Mouse (Mus musculus): ENCODE data around the gene Fra10ac1. TPM values are rescaled to one million over a fixed set of nuclear protein-coding genes. Genes with fewer than 3 reads are reported as not detected.

The Fra10ac1 gene
- polyA plus RNA-seq, 2 experiments: 8.7 to 12.1 TPM

GRCm38 (mm10) chr19:38258651-38259065, 34.7 kb upstream of the Fra10ac1 start:
- DNase-seq (ENCODE audit: low read depth in 3 of 3, low spot score in 3 of 3) (no peak), ATAC-seq (ENCODE audit: insufficient read depth) (no peak)
- WGBS (ENCODE audit: insufficient replicate concordance): 64% methylated on average over 3 of the region's 3 CpGs
- Histone ChIP-seq H3K36me3 (replicated peaks; ENCODE audit: control insufficient read depth, insufficient read depth, low read depth) (no peaks in the 10 kb centered on the region), H3K4me3 (ENCODE audit: insufficient read depth in 1 of 2, low read depth in 2 of 2, low read length in 2 of 2) (no peak overlapping the region), H3K9me3 (ENCODE audit: control insufficient read depth, low read length) (no peaks in the 10 kb centered on the region), H3K9ac (replicated peaks) (no peak overlapping the region), H3K27ac (no peak overlapping the region), H3K4me2 (ENCODE audit: low read depth) (no peak overlapping the region), H3K4me1 (replicated peaks; ENCODE audit: control insufficient read depth in 2 of 2, insufficient read depth in 2 of 2, low read length in 1 of 2) (no peaks in the 10 kb centered on the region), H3K27me3 (ENCODE audit: control insufficient read depth, insufficient read depth, low read length) (peaks cover under 1% of the 10 kb centered on the region)
- TF ChIP-seq EP300 (IDR thresholded peaks at IDR 0.05; ENCODE audit: low read depth) (no peak), CTCF (IDR thresholded peaks at IDR 0.05; ENCODE audit: low read depth) (no peak)

DNA sequence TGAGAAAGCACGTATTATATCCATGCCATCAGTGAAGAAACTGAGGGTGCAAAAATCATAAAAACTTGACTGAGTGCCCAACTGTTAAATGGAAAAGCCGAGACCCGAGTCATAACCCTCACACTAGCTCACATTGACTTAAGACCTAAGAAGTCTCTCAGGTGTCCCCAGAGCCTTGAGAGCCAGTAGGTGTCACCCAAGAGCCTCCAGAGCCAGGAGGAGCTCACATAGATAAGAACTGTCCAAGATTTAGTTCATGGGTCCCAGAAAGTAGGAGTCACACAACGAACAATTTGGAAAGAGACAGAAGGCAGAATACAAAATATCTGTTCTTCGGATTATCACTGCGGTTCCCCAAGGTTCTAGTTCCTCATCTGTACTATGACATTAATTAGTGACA, 29.8 kb upstream of the Fra10ac1 start:
- WGBS (ENCODE audit: insufficient replicate concordance): 40% methylated on average over 6 of the region's 6 CpGs
- Histone ChIP-seq H3K27me3 (ENCODE audit: control insufficient read depth, insufficient read depth, low read length) (no peaks in the 10 kb centered on the region), H3K27ac (no peak overlapping the region), H3K4me2 (ENCODE audit: low read depth) (no peak overlapping the region), H3K9me3 (ENCODE audit: control insufficient read depth, low read length) (no peaks in the 10 kb centered on the region), H3K4me3 (ENCODE audit: insufficient read depth in 1 of 2, low read depth in 2 of 2, low read length in 2 of 2) (no peak overlapping the region), H3K36me3 (replicated peaks; ENCODE audit: control insufficient read depth, insufficient read depth, low read depth) (no peaks in the 10 kb centered on the region), H3K9ac (replicated peaks) (no peak overlapping the region), H3K4me1 (replicated peaks; ENCODE audit: control insufficient read depth in 2 of 2, insufficient read depth in 2 of 2, low read length in 1 of 2) (0 out of 4 replicates have a peak, but pooled peaks cover 0 to 2% of the 10 kb centered on the region in 2 experiments)
- ATAC-seq (ENCODE audit: insufficient read depth) (no peak), DNase-seq (ENCODE audit: low read depth in 3 of 3, low spot score in 3 of 3) (no peak)
- no peak for TF ChIP-seq EP300 (IDR thresholded peaks at IDR 0.05; ENCODE audit: low read depth)
- peak; percentile 45 for TF ChIP-seq CTCF (IDR thresholded peaks at IDR 0.05; ENCODE audit: low read depth)

DNA sequence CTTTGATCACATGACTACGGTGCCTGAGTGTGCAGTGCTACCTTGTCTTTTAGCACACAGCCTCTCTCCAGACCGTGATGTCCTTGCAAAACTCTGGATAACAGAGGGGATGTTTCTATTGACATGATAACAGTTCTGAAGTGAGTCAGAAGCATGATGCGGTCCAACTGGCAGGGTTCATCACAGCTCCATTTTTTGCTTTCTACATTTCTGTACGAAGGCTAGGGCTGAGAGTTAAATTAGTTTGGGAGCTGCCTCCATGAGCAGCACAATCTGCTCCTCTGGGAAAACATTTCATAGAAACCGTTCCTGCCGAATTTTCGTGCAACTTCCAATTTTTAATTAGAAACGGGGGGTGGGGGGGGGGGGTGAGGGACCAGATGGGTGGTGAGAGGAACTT, 25.7 kb upstream of the Fra10ac1 start:
- Histone ChIP-seq H3K4me1 (replicated peaks; ENCODE audit: control insufficient read depth in 2 of 2, insufficient read depth in 2 of 2, low read length in 1 of 2) (0 out of 4 replicates have a peak, but pooled peaks cover 0 to 2% of the 10 kb centered on the region in 2 experiments), H3K27ac (no peak overlapping the region), H3K36me3 (replicated peaks; ENCODE audit: control insufficient read depth, insufficient read depth, low read depth) (no peaks in the 10 kb centered on the region), H3K9me3 (ENCODE audit: control insufficient read depth, low read length) (no peaks in the 10 kb centered on the region), H3K9ac (replicated peaks) (no peak overlapping the region), H3K4me2 (ENCODE audit: low read depth) (no peak overlapping the region), H3K27me3 (ENCODE audit: control insufficient read depth, insufficient read depth, low read length) (no peaks in the 10 kb centered on the region), H3K4me3 (ENCODE audit: insufficient read depth in 1 of 2, low read depth in 2 of 2, low read length in 2 of 2) (no peak overlapping the region)
- TF ChIP-seq CTCF (IDR thresholded peaks at IDR 0.05; ENCODE audit: low read depth): no peak
- no peak for TF ChIP-seq EP300 (IDR thresholded peaks at IDR 0.05; ENCODE audit: low read depth)
- ATAC-seq (ENCODE audit: insufficient read depth) (no peak), DNase-seq (ENCODE audit: low read depth in 3 of 3, low spot score in 3 of 3) (no peak)
- 64% methylated on average over 8 of the region's 8 CpGs for WGBS (ENCODE audit: insufficient replicate concordance)

DNA sequence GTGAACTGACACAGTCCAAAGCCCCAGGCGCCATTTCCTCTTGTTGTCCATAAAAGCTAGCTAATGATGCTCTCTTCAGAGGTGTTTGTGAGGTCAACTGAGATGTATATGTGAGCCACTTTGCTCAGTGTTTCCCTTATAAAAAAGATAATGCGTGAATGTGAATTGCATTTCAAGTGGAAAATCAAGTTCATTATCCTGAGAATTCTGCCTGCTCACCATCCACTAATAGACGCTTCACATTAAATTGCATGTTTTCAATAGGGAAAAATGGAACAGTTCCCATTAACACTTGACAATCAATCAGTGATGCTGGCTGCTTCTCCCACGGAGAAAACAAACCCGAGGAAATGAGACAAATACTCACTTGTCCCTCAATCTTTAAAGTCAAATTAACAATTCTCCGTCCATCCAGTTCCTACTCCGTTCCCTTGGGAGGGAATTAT, 22.2 kb upstream of the Fra10ac1 start:
- Histone ChIP-seq H3K4me2 (ENCODE audit: low read depth) (no peak overlapping the region), H3K9me3 (ENCODE audit: control insufficient read depth, low read length) (no peaks in the 10 kb centered on the region), H3K9ac (replicated peaks) (no peak overlapping the region), H3K4me3 (ENCODE audit: insufficient read depth in 1 of 2, low read depth in 2 of 2, low read length in 2 of 2) (no peak overlapping the region), H3K36me3 (replicated peaks; ENCODE audit: control insufficient read depth, insufficient read depth, low read depth) (no peaks in the 10 kb centered on the region), H3K4me1 (replicated peaks; ENCODE audit: control insufficient read depth in 2 of 2, insufficient read depth in 2 of 2, low read length in 1 of 2) (0 out of 4 replicates have a peak, but pooled peaks cover 0 to 1% of the 10 kb centered on the region in 2 experiments), H3K27me3 (ENCODE audit: control insufficient read depth, insufficient read depth, low read length) (no peaks in the 10 kb centered on the region), H3K27ac (no peak overlapping the region)
- ATAC-seq (ENCODE audit: insufficient read depth) (no peak), DNase-seq (ENCODE audit: low read depth in 3 of 3, low spot score in 3 of 3) (no peak)
- 61% methylated on average over 7 of the region's 7 CpGs for WGBS (ENCODE audit: insufficient replicate concordance)
- TF ChIP-seq EP300 (IDR thresholded peaks at IDR 0.05; ENCODE audit: low read depth): no peak
- no peak for TF ChIP-seq CTCF (IDR thresholded peaks at IDR 0.05; ENCODE audit: low read depth)

DNA sequence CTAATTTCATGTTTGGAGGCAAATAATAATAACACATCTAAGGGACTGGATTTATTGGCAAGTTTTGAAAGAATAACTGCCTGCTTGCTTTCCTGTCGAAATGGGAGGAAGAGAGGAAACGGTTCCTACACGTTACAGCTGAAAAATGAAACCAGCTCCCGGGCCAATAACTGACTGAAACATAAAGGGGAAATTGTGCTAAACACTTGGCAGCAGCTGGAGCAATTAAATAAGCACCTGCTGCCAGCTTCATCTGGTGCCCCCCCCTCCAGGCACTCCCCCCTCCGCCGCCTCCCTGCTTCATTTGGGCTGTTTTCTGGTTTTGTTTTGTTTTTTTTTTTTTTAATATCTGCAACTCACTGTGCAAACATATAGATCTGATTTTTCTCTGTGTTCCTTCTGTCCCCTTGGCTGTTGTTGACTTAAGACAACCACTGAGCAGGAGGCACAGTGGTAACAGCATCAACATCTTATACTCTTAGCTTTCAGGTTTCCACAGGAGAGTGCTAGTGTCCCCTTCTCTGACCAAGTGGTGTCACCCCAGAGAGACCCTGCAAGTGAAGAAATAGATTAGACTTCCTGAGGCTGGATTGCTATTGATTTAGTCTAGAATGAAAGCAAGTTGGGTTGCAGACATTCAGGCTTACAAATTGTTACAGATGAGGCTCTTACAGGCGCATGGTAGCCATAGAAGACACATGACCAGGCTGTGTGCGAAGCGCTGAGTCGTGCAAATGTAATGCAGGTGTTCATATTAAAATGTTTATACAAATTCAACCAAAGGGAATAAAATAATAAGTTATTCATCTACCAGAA, 21.6 kb upstream of the Fra10ac1 start:
- DNase-seq (ENCODE audit: low read depth in 3 of 3, low spot score in 3 of 3) (no peak), ATAC-seq (ENCODE audit: insufficient read depth) (no peak)
- whole genome bisulfite sequencing (ENCODE audit: insufficient replicate concordance): 49% methylated on average over 10 of the region's 10 CpGs
- TF ChIP-seq EP300 (IDR thresholded peaks at IDR 0.05; ENCODE audit: low read depth) (no peak), CTCF (IDR thresholded peaks at IDR 0.05; ENCODE audit: low read depth) (no peak)
- Histone ChIP-seq H3K27ac (no peak overlapping the region), H3K4me3 (ENCODE audit: insufficient read depth in 1 of 2, low read depth in 2 of 2, low read length in 2 of 2) (no peak overlapping the region), H3K9ac (replicated peaks) (no peak overlapping the region), H3K9me3 (ENCODE audit: control insufficient read depth, low read length) (no peaks in the 10 kb centered on the region), H3K4me2 (ENCODE audit: low read depth) (no peak overlapping the region), H3K36me3 (replicated peaks; ENCODE audit: control insufficient read depth, insufficient read depth, low read depth) (no peaks in the 10 kb centered on the region), H3K27me3 (ENCODE audit: control insufficient read depth, insufficient read depth, low read length) (no peaks in the 10 kb centered on the region), H3K4me1 (replicated peaks; ENCODE audit: control insufficient read depth in 2 of 2, insufficient read depth in 2 of 2, low read length in 1 of 2) (no peaks in the 10 kb centered on the region)
